Mouse (Mus musculus): ENCODE data around the gene Tlr5.

GRCm38 (mm10) chr1:182926465-182926864 lies 28.1 kb upstream of the Tlr5 start:
- TF ChIP-seq CTCF (IDR thresholded peaks at IDR 0.05; ENCODE audit: low read depth) (no peak), EP300 (IDR thresholded peaks at IDR 0.05; ENCODE audit: low read depth) (no peak)
